ENCODE assay signal across 8 mouse cellular contexts in the genomic region with DNA sequence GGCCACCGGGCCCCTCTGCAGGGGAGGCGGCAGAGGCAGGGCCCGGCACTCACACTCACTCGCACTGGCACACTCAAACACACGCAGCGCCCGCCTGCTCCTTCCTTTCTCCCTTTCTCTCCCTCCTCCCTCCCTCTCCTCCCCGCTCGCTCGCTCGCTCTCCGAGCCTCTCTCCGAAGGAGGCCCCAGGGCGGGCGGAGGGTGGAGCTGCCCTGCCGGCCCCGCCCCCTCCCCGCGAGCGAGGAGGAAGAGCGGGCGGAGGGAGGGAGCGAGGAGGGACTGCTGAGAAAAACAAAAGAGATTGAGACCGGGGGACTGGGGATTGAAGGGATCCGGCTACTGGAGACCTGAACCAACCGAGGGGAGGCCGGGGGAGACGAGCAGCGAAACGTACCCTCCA. TPM values are rescaled to one million over a fixed set of nuclear protein-coding genes. Genes with fewer than 3 reads are reported as not detected.
DNase-seq lines count a peak whose midpoint lies in the region; ATAC-seq and TF ChIP-seq lines count a peak whose summit lies in the region.

No protein-coding gene starts in this region.

- peak overlapping the region; percentile 87 for H3K9ac ChIP-seq in CH12.LX (ENCODE audit: insufficient read depth, low read depth)
- peak overlapping the region; percentile 82 for H3K9ac ChIP-seq in heart, embryonic 15.5 days

- in situ Hi-C loops in CH12.LX (cut with MboI; ENCODE audit: low pct_ligation_motif_present, low pct_unique_long_range_greater_than_20kb, low sequenced_read_pairs), result no loop called here

- H3K27me3 ChIP-seq in CH12.LX (replicated peaks), result no peaks in the 10 kb centered on the region
- no peaks in the 10 kb centered on the region for H3K27me3 ChIP-seq in heart, embryonic 15.5 days

- H3K36me3 ChIP-seq in CH12.LX (replicated peaks in 1 of 2; ENCODE audit: control insufficient read depth in 1 of 2, insufficient read depth in 1 of 2, low read length in 1 of 2), result peaks cover 17 to 24% of the 10 kb centered on the region in 2 experiments
- H3K36me3 ChIP-seq in heart, embryonic 15.5 days, result peaks cover 20% of the 10 kb centered on the region

- no peak for TF ChIP-seq CTCF in CH12.LX (conservative IDR thresholded peaks at IDR 0.05 in 1 of 2, IDR thresholded peaks at IDR 0.05 in 1 of 2; ENCODE audit: low read depth in 2 of 2, low read length in 2 of 2)
- TF ChIP-seq CTCF in lung, adult 2 months (IDR thresholded peaks at IDR 0.05; ENCODE audit: insufficient read depth, low read length), result no peak

- peaks cover 8 to 44% of the 10 kb centered on the region in 2 experiments for H3K4me1 ChIP-seq in CH12.LX (ENCODE audit: control insufficient read depth in 1 of 2, insufficient read depth in 2 of 2)
- H3K4me1 ChIP-seq in heart, embryonic 15.5 days (replicated peaks), result peaks cover 74% of the 10 kb centered on the region
- H3K4me1 ChIP-seq in lung, adult 2 months (ENCODE audit: control insufficient read depth, insufficient read depth, low read length), result peaks cover 39% of the 10 kb centered on the region

- ATAC-seq in heart, embryonic 15.5 days (replicated peaks; ENCODE audit: insufficient number of reproducible peaks, insufficient read depth, low FRiP score, low read depth), result peak; percentile 83
- peak; percentile 68 for ATAC-seq in neutrophil, adult 5-6 weeks (ENCODE audit: extremely low read depth, insufficient number of reproducible peaks, low FRiP score, poor library complexity, severe bottlenecking)

- DNase-seq in CH12.LX (ENCODE audit: extremely low read depth), result peak; percentile 87
- peak; percentile 84 for DNase-seq in c-Kit-negative CD71-positive TER-119-positive erythroid progenitor cells, embryonic 14.5 days (ENCODE audit: low read depth, low spot score)
- DNase-seq in fibroblast of lung, adult 2 months (ENCODE audit: low read depth), result peak; percentile 59
- DNase-seq in kidney, postnatal 25 days, result peak; percentile 90 to 95
- DNase-seq in lung, adult 2 months, result peak; percentile 84
- peak; percentile 88 to 90 for DNase-seq in thymus, adult 18-20 months

- WGBS in heart, embryonic 15.5 days, result 2% methylated on average over 26 of the region's 30 CpGs
- 1% methylated on average over 27 of the region's 30 CpGs for WGBS in lung, adult 2 months

- peaks cover 60% of the 10 kb centered on the region for H3K79me2 ChIP-seq in CH12.LX (replicated peaks; ENCODE audit: control insufficient read depth, extremely low read depth, insufficient read depth, poor library complexity, severe bottlenecking)

- peak overlapping the region; percentile 56 to 76 (median 65) for H3K4me3 ChIP-seq in CH12.LX (replicated peaks in 1 of 3; ENCODE audit: low read depth in 2 of 3, low read length in 2 of 3, poor library complexity in 1 of 3)
- peak overlapping the region; percentile 74 for H3K4me3 ChIP-seq in heart, embryonic 15.5 days
- H3K4me3 ChIP-seq in lung, adult 2 months (replicated peaks; ENCODE audit: extremely low read depth, low read depth, low read length), result peak overlapping the region; percentile 60

- dilution Hi-C loops in CH12.LX (cut with MboI; ENCODE audit: extremely low pct_ligation_motif_present, extremely low pct_unique_long_range_greater_than_20kb, low sequenced_read_pairs), result no loop called here

- TF ChIP-seq EP300 in CH12.LX (IDR thresholded peaks at IDR 0.05; ENCODE audit: low read length), result no peak

- peak overlapping the region; percentile 89 for H3K4me2 ChIP-seq in CH12.LX (ENCODE audit: insufficient read depth, low read depth, poor library complexity, severe bottlenecking)
- H3K4me2 ChIP-seq in heart, embryonic 15.5 days, result peak overlapping the region; percentile 85

- TF ChIP-seq POLR2A in CH12.LX (IDR thresholded peaks at IDR 0.05; ENCODE audit: low read depth, low read length), result peak; percentile 75
- peak; percentile 74; the same call in 1 of the 2 replicates for TF ChIP-seq POLR2A in lung, adult 2 months (IDR thresholded peaks at IDR 0.05; ENCODE audit: borderline replicate concordance, extremely low read depth, low read depth, low read length)

- H3K27ac ChIP-seq in CH12.LX (ENCODE audit: insufficient read depth, low read depth), result peak overlapping the region; percentile 88
- H3K27ac ChIP-seq in heart, embryonic 15.5 days, result peak overlapping the region; percentile 98

- no peaks in the 10 kb centered on the region for H3K9me3 ChIP-seq in CH12.LX (replicated peaks; ENCODE audit: low read length)
- no peaks in the 10 kb centered on the region for H3K9me3 ChIP-seq in heart, embryonic 15.5 days (replicated peaks)

- no peak for TF ChIP-seq RAD21 in CH12.LX (IDR thresholded peaks at IDR 0.05; ENCODE audit: low read depth, low read length)

TF ChIP-seq in CH12.LX, 34 proteins besides CTCF, POLR2A, EP300 and RAD21:
- 0 out of 2 replicates have a peak, but pooled peaks have one; percentile 47 for TF ChIP-seq CHD2 (IDR thresholded peaks at IDR 0.05; ENCODE audit: low read length)
- peak; percentile 73 for TF ChIP-seq ELF1 (IDR thresholded peaks at IDR 0.05; ENCODE audit: low read depth, low read length)
- TF ChIP-seq RCOR1 (conservative IDR thresholded peaks at IDR 0.05; ENCODE audit: low read depth, low read length), result no peak
- no peak for TF ChIP-seq USF1 (IDR thresholded peaks at IDR 0.05; ENCODE audit: low read depth, low read length)
- TF ChIP-seq TCF12 (IDR thresholded peaks at IDR 0.05; ENCODE audit: low read depth, low read length), result peak; percentile 69
- peak; percentile 2 for TF ChIP-seq BHLHE40 (IDR thresholded peaks at IDR 0.05; ENCODE audit: low read depth, low read length)
- peak; percentile 40; the same call in 1 of the 2 replicates for TF ChIP-seq SIN3A (IDR thresholded peaks at IDR 0.05; ENCODE audit: low read length)
- TF ChIP-seq MAZ (IDR thresholded peaks at IDR 0.05; ENCODE audit: low read depth, low read length), result peak; percentile 97
- no peak for TF ChIP-seq MYC (IDR thresholded peaks at IDR 0.05; ENCODE audit: low read depth, low read length)
- TF ChIP-seq ZMIZ1 (IDR thresholded peaks at IDR 0.05; ENCODE audit: low read depth, low read length), result peak; percentile 65
- peak; percentile 53; the same call in 1 of the 2 replicates for TF ChIP-seq UBTF (IDR thresholded peaks at IDR 0.05; ENCODE audit: low read depth, low read length)
- TF ChIP-seq NELFE (IDR thresholded peaks at IDR 0.05; ENCODE audit: low read depth, low read length), result peak; percentile 51
- 0 out of 2 replicates have a peak, but pooled peaks have one; percentile 20 for TF ChIP-seq NRF1 (IDR thresholded peaks at IDR 0.05; ENCODE audit: low read depth, low read length)
TF ChIP-seq in CH12.LX: peak in this region for 10.

RNA-seq across cellular contexts. Expression of a gene that starts 5.2 kb away (rescaled TPM):
- total RNA-seq in CH12.LX (2012; rRNA removed) (21.2 and 26.1 TPM in 2 replicates), CH12.LX (2014; rRNA removed) (9.2 and 13.0 TPM in 2 replicates)
- polyA plus RNA-seq in CH12.LX (2012; ENCODE audit: insufficient read length, low read depth), result 65.0 and 68.7 TPM in 2 replicates
- polyA plus RNA-seq in heart, embryonic 15.5 days (2015; fragmentation: Nextera tagmentation; extraction: Ambion mirVana), result 17.7 and 25.8 TPM in 2 replicates
- 18.3 and 19.3 TPM in 2 replicates for polyA plus RNA-seq in lung, adult 2 months (2012; rRNA removed)
- 9.7 and 13.0 TPM in 2 replicates for total RNA-seq in neutrophil, adult 5-6 weeks (2017)

RNA-seq across cellular contexts. Expression of a gene that starts 5.5 kb away (rescaled TPM):
- total RNA-seq in CH12.LX (2012; rRNA removed), result 56.9 and 63.1 TPM in 2 replicates
- total RNA-seq in CH12.LX (2014; rRNA removed), result 59.2 and 67.6 TPM in 2 replicates
- 114 and 120 TPM in 2 replicates for polyA plus RNA-seq in CH12.LX (2012; ENCODE audit: insufficient read length, low read depth)
- 64.5 and 78.7 TPM in 2 replicates for polyA plus RNA-seq in heart, embryonic 15.5 days (2015; fragmentation: Nextera tagmentation; extraction: Ambion mirVana)
- 220 TPM in 2 replicates for polyA plus RNA-seq in lung, adult 2 months (2012; rRNA removed)
- 162 and 164 TPM in 2 replicates for total RNA-seq in neutrophil, adult 5-6 weeks (2017)

RNA-seq across cellular contexts. Expression of a gene that starts 36.2 kb away (rescaled TPM):
- total RNA-seq in CH12.LX (2012; rRNA removed) (10.5 and 10.6 TPM in 2 replicates), CH12.LX (2014; rRNA removed) (6.0 and 6.7 TPM in 2 replicates)
- polyA plus RNA-seq in CH12.LX (2012; ENCODE audit: insufficient read length, low read depth), result 5.1 and 5.8 TPM in 2 replicates
- 6.5 and 7.5 TPM in 2 replicates for polyA plus RNA-seq in heart, embryonic 15.5 days (2015; fragmentation: Nextera tagmentation; extraction: Ambion mirVana)
- polyA plus RNA-seq in lung, adult 2 months (2012; rRNA removed), result 7.5 and 8.7 TPM in 2 replicates
- total RNA-seq in neutrophil, adult 5-6 weeks (2017), result 6.8 and 8.3 TPM in 2 replicates

RNA-seq across cellular contexts. Expression of a gene that starts 36.2 kb away (rescaled TPM):
- 88.0 and 137 TPM in 2 replicates for total RNA-seq in CH12.LX (2012; rRNA removed)
- 96.0 and 99.2 TPM in 2 replicates for total RNA-seq in CH12.LX (2014; rRNA removed)
- polyA plus RNA-seq in CH12.LX (2012; ENCODE audit: insufficient read length, low read depth), result 333 and 358 TPM in 2 replicates
- 37.0 and 46.9 TPM in 2 replicates for polyA plus RNA-seq in heart, embryonic 15.5 days (2015; fragmentation: Nextera tagmentation; extraction: Ambion mirVana)
- polyA plus RNA-seq in lung, adult 2 months (2012; rRNA removed), result 7.4 and 9.8 TPM in 2 replicates
- 40.4 and 44.9 TPM in 2 replicates for total RNA-seq in neutrophil, adult 5-6 weeks (2017)

RNA-seq across cellular contexts. Expression of a gene that starts 41.2 kb away (rescaled TPM):
- total RNA-seq in CH12.LX (2012; rRNA removed) (1.9 and 2.2 TPM in 2 replicates), CH12.LX (2014; rRNA removed) (1.1 and 1.3 TPM in 2 replicates)
- polyA plus RNA-seq in CH12.LX (2012; ENCODE audit: insufficient read length, low read depth), result 4.3 and 4.9 TPM in 2 replicates
- polyA plus RNA-seq in heart, embryonic 15.5 days (2015; fragmentation: Nextera tagmentation; extraction: Ambion mirVana), result 12.2 and 15.3 TPM in 2 replicates
- polyA plus RNA-seq in lung, adult 2 months (2012; rRNA removed), result 6.7 and 9.5 TPM in 2 replicates
- 9.0 and 10.3 TPM in 2 replicates for total RNA-seq in neutrophil, adult 5-6 weeks (2017)

Comparison
In these comparisons a context has a peak if more than half of its experiments do, and no peak if none do; other contexts are left out.
1. Peak in every context shown above with its lines: DNase-seq, ATAC-seq, H3K4me3 ChIP-seq and H3K27ac ChIP-seq.